Mouse (Mus musculus) lung, embryonic 14.5 days (tissue): Measurements from ENCODE around the gene Adamts12. TPM values are rescaled to one million over a fixed set of nuclear protein-coding genes. Genes with fewer than 3 reads are reported as not detected.

Experiments used
- ATAC-seq: fragments of 200-750 bp; cut with Nextera tagmentation; 2 replicates; pipeline ENCODE4 v1.8.0; 2017; ENCODE audit warnings: mild to moderate bottlenecking, moderate TSS enrichment, moderate library complexity; ENCODE audit not compliant: insufficient read depth
- DNase-seq: peaks from one replicate; pipeline ENCODE4 v3.0.0-alpha.2; 2015
- H3K27ac ChIP-seq: fragments of 300-500 bp; sonication (generic); 2 replicates; pipeline ENCODE4 v1.5.1; 2014; ENCODE audit warnings: low read depth, mild to moderate bottlenecking, moderate library complexity
- H3K27me3 ChIP-seq: fragments of 300-500 bp; sonication (generic); 2 replicates; pipeline ENCODE4 v1.6.1; 2014; ENCODE audit warnings: low read length, control low read depth; ENCODE audit not compliant: insufficient read depth
- H3K36me3 ChIP-seq: fragments of 300-500 bp; sonication (generic); 2 replicates; pipeline ENCODE4 v1.6.1; 2014; ENCODE audit warnings: control low read depth; ENCODE audit not compliant: insufficient read depth
- H3K4me1 ChIP-seq: fragments of 300-500 bp; sonication (generic); 2 replicates; pipeline ENCODE4 v1.6.1; 2014; ENCODE audit warnings: antibody characterized with exemption, control low read depth; ENCODE audit not compliant: insufficient read depth
- H3K4me2 ChIP-seq: fragments of 300-500 bp; sonication (generic); 2 replicates; pipeline ENCODE4 v1.6.1; 2014; ENCODE audit warnings: mild to moderate bottlenecking
- H3K4me3 ChIP-seq: fragments of 300-500 bp; sonication (generic); 2 replicates; pipeline ENCODE4 v1.5.1; 2014; ENCODE audit warnings: low read depth, low read length
- H3K9ac ChIP-seq: fragments of 300-500 bp; sonication (generic); 2 replicates; pipeline ENCODE4 v1.6.1; 2014
- H3K9me3 ChIP-seq: fragments of 300-500 bp; sonication (generic); 2 replicates; pipeline ENCODE4 v1.6.1; 2016; ENCODE audit warnings: low read depth, low read length, control low read depth
- CTCF ChIP-seq: IDR thresholded peaks from 2 replicates; pipeline ENCODE4 v1.5.1; 2016; ENCODE audit warnings: antibody characterized with exemption, low read depth
- WGBS: fragments of 180-500 bp; shearing (Covaris S2); extraction: QIAGEN DNeasy Blood & Tissue Kit; methylation state at CpG from one replicate; pipeline ENCODE4 v1.1.7; 2014; 5-methylcytosine and 5-hydroxymethylcytosine counted together
- polyA plus RNA-seq: library from polyadenylated mRNA; unstranded; fragments of >200 nt; fragmentation: Nextera tagmentation; extraction: Ambion mirVana; gene quantifications from 2 replicates; pipeline ENCODE4 v1.2.1, GENCODE M21; 2014

Gene Adamts12
- polyA plus RNA-seq, 1 experiment from 2014 or later, result 7.0 TPM

DNA sequence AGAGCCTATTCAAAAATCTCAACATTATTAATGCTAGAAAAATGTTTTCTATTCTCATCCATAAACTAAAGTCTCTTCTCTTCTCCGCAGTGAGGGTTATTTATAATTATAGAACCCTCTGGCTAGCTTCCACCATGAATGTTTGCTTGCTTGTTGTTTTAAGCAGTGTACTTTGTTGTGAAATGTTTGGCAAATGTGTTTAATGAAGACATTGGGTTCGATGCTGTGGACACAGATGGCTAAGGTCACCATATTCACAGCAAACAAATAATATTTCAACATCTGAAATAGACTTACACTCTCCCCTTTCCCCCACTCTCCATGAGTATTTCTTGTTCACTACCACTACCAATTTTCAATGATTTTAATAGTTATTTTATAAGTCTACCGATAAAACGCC lies 125.9 kb downstream of the Adamts12 start:
- ATAC-seq, result no peak
- Histone ChIP-seq H3K9ac (no peak overlapping the region), H3K4me1 (no peaks in the 10 kb centered on the region), H3K9me3 (no peaks in the 10 kb centered on the region), H3K4me2 (no peak overlapping the region), H3K27me3 (no peaks in the 10 kb centered on the region), H3K36me3 (no peaks in the 10 kb centered on the region), H3K27ac (no peak overlapping the region), H3K4me3 (no peak overlapping the region)
- 77% methylated on average over 4 of the region's 4 CpGs for WGBS
- TF ChIP-seq CTCF, result no peak
- peak; percentile 29 for DNase-seq

DNA sequence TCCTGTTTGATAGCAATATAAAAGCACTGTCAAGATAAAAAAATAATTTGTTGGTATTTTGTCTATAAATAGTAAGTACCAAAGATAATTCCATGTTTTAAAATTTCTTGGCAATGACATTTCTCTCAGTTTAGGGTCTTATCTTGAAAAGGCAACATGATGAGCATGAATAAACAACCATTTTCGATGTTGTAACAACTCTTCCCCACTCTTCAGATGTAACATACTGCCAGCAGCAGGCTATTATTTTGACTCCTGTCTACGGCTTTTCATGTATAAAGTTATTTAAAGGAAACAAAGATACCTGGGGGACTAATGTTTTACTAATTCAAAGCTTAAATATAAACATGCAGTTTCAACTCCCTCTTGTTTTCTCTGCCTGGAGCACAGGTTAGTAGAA lies 128.2 kb downstream of the Adamts12 start:
- no peaks in the 10 kb centered on the region for H3K4me1 ChIP-seq
- no peaks in the 10 kb centered on the region for H3K9me3 ChIP-seq
- no peak overlapping the region for H3K4me3 ChIP-seq
- no peak overlapping the region for H3K9ac ChIP-seq
- H3K36me3 ChIP-seq, result no peaks in the 10 kb centered on the region
- DNase-seq (peak; percentile 38), ATAC-seq (no peak; the same call in 1 of the 2 replicates)
- TF ChIP-seq CTCF, result no peak
- H3K4me2 ChIP-seq, result no peak overlapping the region
- no peaks in the 10 kb centered on the region for H3K27me3 ChIP-seq
- H3K27ac ChIP-seq, result no peak overlapping the region
- WGBS, result 50% methylated on average over 2 of the region's 2 CpGs

DNA sequence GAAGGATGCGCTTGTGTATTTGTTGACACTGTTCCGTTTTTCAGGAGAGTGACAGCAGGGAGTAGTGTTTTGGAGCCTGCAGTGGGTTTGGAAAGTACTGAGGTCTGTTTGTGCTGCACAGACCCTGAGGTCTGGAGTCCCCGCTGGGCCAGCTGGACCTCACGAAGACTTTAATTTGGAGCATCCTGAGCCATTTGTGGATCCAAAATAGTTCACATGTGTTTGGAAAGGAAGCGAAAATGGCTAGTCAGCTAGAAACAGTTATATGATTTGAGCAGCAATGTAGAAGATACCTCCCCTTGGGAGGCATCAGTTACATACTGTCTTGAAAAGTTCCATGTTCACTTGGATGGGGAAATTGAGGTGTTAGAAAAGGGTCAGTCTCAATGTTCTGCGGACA lies 132.5 kb downstream of the Adamts12 start:
- no peak for TF ChIP-seq CTCF
- Histone ChIP-seq H3K9me3 (no peaks in the 10 kb centered on the region), H3K4me1 (no peaks in the 10 kb centered on the region), H3K27ac (no peak overlapping the region), H3K9ac (no peak overlapping the region), H3K4me3 (no peak overlapping the region), H3K27me3 (no peaks in the 10 kb centered on the region), H3K36me3 (no peaks in the 10 kb centered on the region), H3K4me2 (no peak overlapping the region)
- ATAC-seq, result no peak
- no peak for DNase-seq
- 80% methylated on average over 6 of the region's 6 CpGs for WGBS

DNA sequence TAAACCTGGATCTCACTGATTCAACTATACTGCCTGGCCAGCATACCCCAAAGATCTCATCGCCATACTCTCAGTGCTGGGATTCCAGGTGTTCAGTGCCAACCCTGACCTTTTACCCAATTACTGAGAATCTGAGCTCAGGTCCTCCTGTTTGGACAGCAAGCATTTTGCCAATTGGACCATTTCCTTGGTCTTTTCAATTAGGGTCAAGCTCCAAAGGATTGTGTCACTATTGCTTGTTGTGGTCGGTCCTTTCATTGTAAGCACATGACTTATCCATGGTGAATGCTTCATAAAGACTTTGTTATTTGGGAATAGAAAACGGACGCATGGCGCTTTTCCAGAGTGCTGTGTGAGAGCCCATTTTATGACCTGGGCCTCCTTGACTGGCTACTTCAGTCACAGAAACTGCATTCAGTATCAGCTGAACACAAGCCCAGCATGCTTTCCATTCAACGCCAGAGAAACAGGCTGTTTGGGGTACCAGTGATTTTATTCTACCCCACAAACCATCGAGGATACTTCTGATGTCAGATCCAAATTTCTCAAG lies 133.7 kb downstream of the Adamts12 start:
- H3K4me3 ChIP-seq, result no peak overlapping the region
- no peaks in the 10 kb centered on the region for H3K4me1 ChIP-seq
- TF ChIP-seq CTCF, result no peak
- H3K4me2 ChIP-seq, result no peak overlapping the region
- no peaks in the 10 kb centered on the region for H3K36me3 ChIP-seq
- H3K9me3 ChIP-seq, result no peaks in the 10 kb centered on the region
- H3K27ac ChIP-seq, result no peak overlapping the region
- ATAC-seq, result no peak
- no peak for DNase-seq
- no peaks in the 10 kb centered on the region for H3K27me3 ChIP-seq
- 92% methylated on average over 7 of the region's 7 CpGs for WGBS
- H3K9ac ChIP-seq, result no peak overlapping the region

DNA sequence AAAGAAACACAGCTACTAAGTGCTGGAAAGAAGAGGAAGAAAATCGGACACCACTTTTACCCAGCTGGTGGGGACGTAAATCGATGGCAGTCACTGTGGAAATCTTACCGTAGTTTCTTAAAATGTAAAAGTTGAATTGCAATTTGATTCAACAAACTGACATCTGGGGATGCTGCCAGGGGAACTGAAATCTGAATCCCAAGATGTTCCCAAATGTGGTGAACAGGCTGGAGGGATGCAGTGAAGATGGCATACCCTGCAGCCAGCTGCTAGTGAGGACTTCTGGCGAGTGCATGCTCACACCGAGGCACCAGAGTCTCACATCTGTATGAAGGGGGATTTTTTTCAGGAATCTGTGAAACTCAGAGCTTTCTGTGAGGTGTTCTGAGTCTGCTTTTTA lies 138.5 kb downstream of the Adamts12 start:
- H3K27ac ChIP-seq, result no peak overlapping the region
- TF ChIP-seq CTCF, result no peak

DNA sequence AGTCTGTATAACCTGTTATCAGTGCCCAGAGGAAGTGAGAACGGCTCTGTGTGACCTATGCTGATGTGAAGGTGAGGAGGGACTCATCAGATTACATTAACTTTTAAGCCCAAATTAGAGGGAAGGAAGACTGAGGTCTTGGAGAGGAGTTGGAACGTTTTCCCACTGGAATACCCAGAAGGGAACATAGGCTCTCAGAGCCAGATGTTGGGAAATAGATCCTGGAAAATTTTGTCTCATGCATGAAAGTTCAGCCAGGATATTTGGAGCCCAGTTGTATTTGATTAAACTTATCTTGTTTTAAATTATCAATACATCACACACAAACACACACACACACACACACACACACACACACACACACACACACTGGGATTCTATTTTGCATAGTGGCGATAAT lies 140.3 kb downstream of the Adamts12 start:
- DNase-seq, result no peak

More for the DNA sequence above, 138.5 kb downstream of the Adamts12 start:
- no peaks in the 10 kb centered on the region for H3K9me3 ChIP-seq
- DNase-seq (no peak), ATAC-seq (no peak)
- H3K36me3 ChIP-seq, result no peaks in the 10 kb centered on the region
- H3K4me2 ChIP-seq, result no peak overlapping the region
- 68% methylated on average over 6 of the region's 6 CpGs for WGBS
- no peak overlapping the region for H3K4me3 ChIP-seq
- H3K27me3 ChIP-seq, result no peaks in the 10 kb centered on the region
- no peak overlapping the region for H3K9ac ChIP-seq
- no peaks in the 10 kb centered on the region for H3K4me1 ChIP-seq

DNA sequence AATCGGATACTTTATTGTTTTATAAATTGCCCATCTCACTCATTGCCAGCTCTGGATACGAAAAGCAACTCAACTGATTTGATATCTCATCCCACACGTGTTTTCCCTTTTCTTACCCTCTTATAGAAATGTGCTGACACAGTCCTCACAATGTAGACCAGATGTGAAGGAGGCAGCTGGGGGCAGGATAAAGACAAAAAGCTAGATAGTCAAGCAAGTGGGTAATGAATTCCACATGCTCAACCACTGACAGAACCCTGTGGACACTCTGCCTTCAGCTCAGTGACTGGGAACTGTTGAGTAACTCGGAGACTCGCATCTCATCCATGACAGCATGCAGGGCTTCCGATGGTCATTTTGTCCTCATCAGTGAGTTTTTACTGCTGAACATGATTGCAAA lies 146.4 kb downstream of the Adamts12 start:
- no peak overlapping the region for H3K4me2 ChIP-seq
- no peaks in the 10 kb centered on the region for H3K27me3 ChIP-seq
- no peak overlapping the region for H3K4me3 ChIP-seq
- H3K27ac ChIP-seq, result no peak overlapping the region
- WGBS, result 80% methylated on average over 6 of the region's 6 CpGs
- H3K9me3 ChIP-seq, result no peaks in the 10 kb centered on the region
- TF ChIP-seq CTCF, result no peak
- DNase-seq, result no peak
- H3K9ac ChIP-seq, result no peak overlapping the region
- no peaks in the 10 kb centered on the region for H3K36me3 ChIP-seq
- ATAC-seq, result no peak
- no peaks in the 10 kb centered on the region for H3K4me1 ChIP-seq

More for the DNA sequence above, 140.3 kb downstream of the Adamts12 start:
- no peak for TF ChIP-seq CTCF
- 77% methylated on average over 3 of the region's 3 CpGs for WGBS
- no peak overlapping the region for H3K4me3 ChIP-seq
- no peak overlapping the region for H3K9ac ChIP-seq
- ATAC-seq, result no peak
- no peaks in the 10 kb centered on the region for H3K36me3 ChIP-seq
- no peaks in the 10 kb centered on the region for H3K9me3 ChIP-seq
- H3K27me3 ChIP-seq, result no peaks in the 10 kb centered on the region
- H3K4me1 ChIP-seq, result no peaks in the 10 kb centered on the region
- H3K27ac ChIP-seq, result no peak overlapping the region
- H3K4me2 ChIP-seq, result no peak overlapping the region
